Mouse (Mus musculus) myocyte (in vitro differentiated cells): ENCODE data around the gene Ap1s1. TPM values are rescaled to one million over a fixed set of nuclear protein-coding genes. Genes with fewer than 3 reads are reported as not detected.

Source experiments
- H3K27me3 ChIP-seq: one replicate; pipeline ENCODE4 v1.6.1; 2011; ENCODE audit not compliant: control insufficient read depth, insufficient read depth, insufficient read length
- H3K36me3 ChIP-seq: one replicate; pipeline ENCODE4 v1.6.1; 2011; ENCODE audit not compliant: control insufficient read depth, insufficient read depth
- H3K4me2 ChIP-seq: one replicate; pipeline ENCODE4 v1.6.1; 2011; ENCODE audit warnings: low read depth, control low read depth
- H3K4me3 ChIP-seq: one replicate; pipeline ENCODE4 v1.5.1; 2011; ENCODE audit warnings: mild to moderate bottlenecking, control low read depth, moderate library complexity
- H3K79me2 ChIP-seq: one replicate; pipeline ENCODE4 v1.6.1; 2011; ENCODE audit not compliant: control insufficient read depth, insufficient read depth
- H3ac ChIP-seq: one replicate; pipeline ENCODE4 v1.6.1; 2011; ENCODE audit not compliant: control insufficient read depth, insufficient read length
- CEBPB ChIP-seq: IDR thresholded peaks from 2 replicates; pipeline ENCODE4 v1.6.1; 2011; ENCODE audit warnings: mild to moderate bottlenecking, moderate library complexity; ENCODE audit not compliant: poor library complexity, insufficient read depth, severe bottlenecking
- E2F4 ChIP-seq: IDR thresholded peaks from one replicate; pipeline ENCODE4 v1.6.1; 2011; ENCODE audit warnings: mild to moderate bottlenecking, control low read depth, moderate library complexity; ENCODE audit not compliant: insufficient read depth
- MAX ChIP-seq: IDR thresholded peaks from one replicate; pipeline ENCODE4 v1.6.1; 2011; ENCODE audit warnings: low read depth, mild to moderate bottlenecking, control low read depth
- MYOD1 ChIP-seq, 3 experiments: IDR thresholded peaks; one replicate each; pipeline ENCODE4 v1.6.1; 2011; ENCODE audit warnings: control low read depth in 2 of 3, low read depth in 2 of 3, mild to moderate bottlenecking in 2 of 3, moderate library complexity in 1 of 3; ENCODE audit not compliant: insufficient read length in 2 of 3, control insufficient read depth in 1 of 3
- MYOG ChIP-seq, 3 experiments: IDR thresholded peaks; one replicate each; pipeline ENCODE4 v1.6.1; 2011; ENCODE audit warnings: control low read depth in 2 of 3, low read depth in 2 of 3, mild to moderate bottlenecking in 2 of 3; ENCODE audit not compliant: insufficient read length in 2 of 3, control insufficient read depth in 1 of 3, insufficient read depth in 1 of 3
- POLR2A ChIP-seq: IDR thresholded peaks from one replicate; pipeline ENCODE4 v1.6.1; 2011; ENCODE audit warnings: low read depth, mild to moderate bottlenecking, control low read depth, moderate library complexity; ENCODE audit not compliant: insufficient read length
- POLR2AphosphoS2 ChIP-seq: IDR thresholded peaks from one replicate; pipeline ENCODE4 v1.6.1; 2011; ENCODE audit warnings: low read depth, control low read depth; ENCODE audit not compliant: insufficient read length
- REST ChIP-seq: IDR thresholded peaks from one replicate; pipeline ENCODE4 v1.6.1; 2011; ENCODE audit warnings: mild to moderate bottlenecking, control low read depth, moderate library complexity; ENCODE audit not compliant: insufficient read depth, insufficient read length
- SRF ChIP-seq: IDR thresholded peaks from one replicate; pipeline ENCODE4 v1.6.1; 2011; ENCODE audit warnings: low read depth; ENCODE audit not compliant: control insufficient read depth, insufficient read length
- TCF12 ChIP-seq: IDR thresholded peaks from one replicate; pipeline ENCODE4 v1.6.1; 2011; ENCODE audit warnings: mild to moderate bottlenecking, control low read depth; ENCODE audit not compliant: poor library complexity, insufficient read depth, severe bottlenecking
- TCF3 ChIP-seq: IDR thresholded peaks from one replicate; pipeline ENCODE4 v1.6.1; 2011; ENCODE audit warnings: low read depth, control low read depth; ENCODE audit not compliant: insufficient read length
- USF1 ChIP-seq: IDR thresholded peaks from one replicate; pipeline ENCODE4 v1.6.1; 2011; ENCODE audit warnings: low read depth, mild to moderate bottlenecking, control low read depth, moderate library complexity
- polyA plus RNA-seq: library from polyadenylated mRNA; unstranded; fragments of >200 nt; fragmentation: generic; extraction: Trizol; gene quantifications from one replicate; pipeline ENCODE4 v1.2.1, GENCODE M21; 2012; ENCODE audit warnings: missing spikeins

Ap1s1 gene
- polyA plus RNA-seq, 1 experiment, result 172 TPM

- TF ChIP-seq TCF12 (no peak), TCF3 (no peak), MYOD1 (IDR thresholded peaks at IDR 0.05; ENCODE audit: control insufficient read depth in 1 of 3, insufficient read length in 2 of 3, low read depth in 2 of 3) (no peak), MAX (no peak), REST (no peak), E2F4 (no peak), MYOG (IDR thresholded peaks at IDR 0.05; ENCODE audit: control insufficient read depth in 1 of 3, insufficient read depth in 1 of 3, insufficient read length in 2 of 3, low read depth in 2 of 3) (no peak), CEBPB (no peak), USF1 (no peak), POLR2AphosphoS2 (no peak), POLR2A (no peak), SRF (no peak)
- H3K4me3 ChIP-seq, result no peak overlapping the region
- H3ac ChIP-seq, result no peak overlapping the region
- H3K79me2 ChIP-seq, result no peaks in the 10 kb centered on the region
- no peaks in the 10 kb centered on the region for H3K36me3 ChIP-seq
- H3K4me2 ChIP-seq, result no peak overlapping the region
- H3K27me3 ChIP-seq, result no peaks in the 10 kb centered on the region
Measured at GRCm38 (mm10) chr5:137087410-137087809, 41.5 kb upstream of the Ap1s1 start.

- Histone ChIP-seq H3K4me3 (no peak overlapping the region), H3K36me3 (no peaks in the 10 kb centered on the region), H3ac (no peak overlapping the region), H3K27me3 (no peaks in the 10 kb centered on the region), H3K79me2 (no peaks in the 10 kb centered on the region), H3K4me2 (no peak overlapping the region)
- TF ChIP-seq TCF12 (no peak), MYOG (IDR thresholded peaks at IDR 0.05; ENCODE audit: control insufficient read depth in 1 of 3, insufficient read depth in 1 of 3, insufficient read length in 2 of 3, low read depth in 2 of 3) (no peak), POLR2AphosphoS2 (no peak), MYOD1 (IDR thresholded peaks at IDR 0.05; ENCODE audit: control insufficient read depth in 1 of 3, insufficient read length in 2 of 3, low read depth in 2 of 3) (no peak), MAX (no peak), SRF (no peak), POLR2A (no peak), REST (no peak), TCF3 (no peak), USF1 (no peak), CEBPB (no peak), E2F4 (no peak)
Measured at GRCm38 (mm10) chr5:137085731-137086130, 39.8 kb upstream of the Ap1s1 start.

GRCm38 (mm10) chr5:137085021-137085420 is 39.1 kb upstream of the Ap1s1 start:
- Histone ChIP-seq H3ac (no peak overlapping the region), H3K79me2 (no peaks in the 10 kb centered on the region), H3K4me2 (no peak overlapping the region), H3K36me3 (no peaks in the 10 kb centered on the region), H3K4me3 (no peak overlapping the region), H3K27me3 (no peaks in the 10 kb centered on the region)
- no peak for TF ChIP-seq POLR2AphosphoS2
- no peak for TF ChIP-seq SRF
- no peak for TF ChIP-seq TCF12
- no peak for TF ChIP-seq MYOD1 (IDR thresholded peaks at IDR 0.05; ENCODE audit: control insufficient read depth in 1 of 3, insufficient read length in 2 of 3, low read depth in 2 of 3)
- TF ChIP-seq MAX, result no peak
- no peak for TF ChIP-seq POLR2A
- TF ChIP-seq TCF3, result no peak
- TF ChIP-seq REST, result no peak
- TF ChIP-seq USF1, result no peak
- TF ChIP-seq E2F4, result no peak
- no peak for TF ChIP-seq MYOG (IDR thresholded peaks at IDR 0.05; ENCODE audit: control insufficient read depth in 1 of 3, insufficient read depth in 1 of 3, insufficient read length in 2 of 3, low read depth in 2 of 3)
- no peak for TF ChIP-seq CEBPB

GRCm38 (mm10) chr5:137083051-137083450 is 37.1 kb upstream of the Ap1s1 start:
- Histone ChIP-seq H3ac (no peak overlapping the region), H3K36me3 (no peaks in the 10 kb centered on the region), H3K4me2 (no peak overlapping the region), H3K4me3 (no peak overlapping the region), H3K27me3 (no peaks in the 10 kb centered on the region), H3K79me2 (no peaks in the 10 kb centered on the region)
- TF ChIP-seq CEBPB (no peak), POLR2A (no peak), MYOD1 (IDR thresholded peaks at IDR 0.05; ENCODE audit: control insufficient read depth in 1 of 3, insufficient read length in 2 of 3, low read depth in 2 of 3) (no peak), USF1 (no peak), REST (no peak)

- Histone ChIP-seq H3K79me2 (no peaks in the 10 kb centered on the region), H3K4me3 (no peak overlapping the region), H3K27me3 (no peaks in the 10 kb centered on the region), H3K36me3 (no peaks in the 10 kb centered on the region), H3ac (no peak overlapping the region), H3K4me2 (peak overlapping the region; percentile 66)
- TF ChIP-seq POLR2AphosphoS2 (no peak), POLR2A (peak; percentile 38), MYOG (IDR thresholded peaks at IDR 0.05; ENCODE audit: control insufficient read depth in 1 of 3, insufficient read depth in 1 of 3, insufficient read length in 2 of 3, low read depth in 2 of 3) (no peak), TCF3 (no peak), TCF12 (no peak)
Measured at GRCm38 (mm10) chr5:137079849-137080248, 33.9 kb upstream of the Ap1s1 start.
